Mouse (Mus musculus) ES-E14 (cell line): Measurements from ENCODE around the gene Lrrc8d. TPM values are rescaled to one million over a fixed set of nuclear protein-coding genes. Genes with fewer than 3 reads are reported as not detected.

Source experiments
- DNase-seq: peaks from one replicate; pipeline ENCODE4 v3.0.0-alpha.2; 2013; ENCODE audit warnings: low read depth, low spot score
- H3K27ac ChIP-seq: 2 replicates; pipeline ENCODE4 v1.5.1; 2012; ENCODE audit warnings: low read depth, mild to moderate bottlenecking, low read length, moderate library complexity, mixed read lengths; ENCODE audit not compliant: poor library complexity, insufficient read depth, severe bottlenecking
- H3K36me3 ChIP-seq: 2 replicates; pipeline ENCODE4 v1.6.1; 2012; ENCODE audit warnings: mild to moderate bottlenecking, low read length, moderate library complexity, mixed read lengths; ENCODE audit not compliant: control insufficient read depth, poor library complexity, insufficient read depth, severe bottlenecking
- H3K4me1 ChIP-seq, 2 experiments: fragments of 150-350 bp in 1 of 2; sonication (generic) in 1 of 2; 2 replicates each; pipeline ENCODE4 v1.6.1; 2012; ENCODE audit warnings: low read length in 2 of 2, mild to moderate bottlenecking in 1 of 2, mixed read lengths in 1 of 2; ENCODE audit not compliant: control insufficient read depth in 2 of 2, insufficient read depth in 2 of 2, poor library complexity in 1 of 2
- H3K4me3 ChIP-seq, 2 experiments: fragments of 150-350 bp in 1 of 2; sonication (generic) in 1 of 2; 2 replicates each; pipeline ENCODE4 v1.5.1; 2012; ENCODE audit warnings: low read length in 2 of 2, low read depth in 1 of 2, mild to moderate bottlenecking in 1 of 2, mixed read lengths in 1 of 2; ENCODE audit not compliant: insufficient read depth in 1 of 2, poor library complexity in 1 of 2, severe bottlenecking in 1 of 2
- H3K9ac ChIP-seq: 2 replicates; pipeline ENCODE4 v1.6.1; 2012; ENCODE audit warnings: low read depth, mild to moderate bottlenecking, low read length, mixed read lengths; ENCODE audit not compliant: poor library complexity, insufficient read depth, severe bottlenecking
- H3K9me3 ChIP-seq: fragments of 150-350 bp; sonication (generic); 2 replicates; pipeline ENCODE4 v1.6.1; 2012; ENCODE audit warnings: low read depth, mild to moderate bottlenecking, low read length; ENCODE audit not compliant: control insufficient read depth, insufficient read depth
- CHD2 ChIP-seq: IDR thresholded peaks from 2 replicates; pipeline ENCODE4 v1.6.1; 2014; ENCODE audit warnings: mild to moderate bottlenecking, low read depth, low read length, inconsistent platforms
- HCFC1 ChIP-seq: IDR thresholded peaks from 2 replicates; pipeline ENCODE4 v1.6.1; 2012; ENCODE audit warnings: low read length, inconsistent platforms, borderline replicate concordance; ENCODE audit not compliant: insufficient read depth
- MAFK ChIP-seq: IDR thresholded peaks from 2 replicates; pipeline ENCODE4 v1.6.1; 2014; ENCODE audit warnings: mild to moderate bottlenecking, low read depth, low read length, inconsistent platforms; ENCODE audit not compliant: insufficient read depth
- ZC3H11A ChIP-seq: IDR thresholded peaks from 2 replicates; pipeline ENCODE4 v1.6.1; 2012; ENCODE audit warnings: low read depth, mild to moderate bottlenecking, inconsistent platforms, low read length, borderline replicate concordance
- ZNF384 ChIP-seq: IDR thresholded peaks from 2 replicates; pipeline ENCODE4 v1.6.1; 2012; ENCODE audit warnings: low read depth, low read length, inconsistent platforms
- in situ Hi-C, 2 experiments: fragments of 600-800 bp; cut with MboI; formaldehyde crosslinking; loops; one replicate each; pipeline ENCODE4 v1.15.1; 2025; ENCODE audit warnings: low sequenced_read_pairs in 2 of 2, inconsistent platforms in 1 of 2; ENCODE audit not compliant: unreplicated experiment in 2 of 2
- total RNA-seq: library from RNA; depleted of rRNA; stranded (reverse); fragments of 300-350 nt; gene quantifications from 2 replicates; pipeline ENCODE4 v1.2.3, GENCODE M21; 2012; rRNA removed

Gene Lrrc8d
- total RNA-seq, 1 experiment, result 23.2 TPM

- Histone ChIP-seq H3K9me3 (no peaks in the 10 kb centered on the region), H3K4me1 (peaks cover 4% of the 10 kb centered on the region in 2 experiments; a peak in 3 of 4 replicates), H3K27ac (no peak overlapping the region), H3K36me3 (no peaks in the 10 kb centered on the region), H3K9ac (no peak overlapping the region), H3K4me3 (no peak overlapping the region)
- in situ Hi-C loops, result loop anchor here (5.0 to 25.0 kb wide), 2 partner anchors 187 kb away; partner anchors contain the start of gene Lrrc8d (in 1 of the 2)
- DNase-seq, result no peak
- TF ChIP-seq CHD2, result no peak
- TF ChIP-seq ZC3H11A, result no peak
- no peak for TF ChIP-seq HCFC1
- TF ChIP-seq MAFK, result no peak
- TF ChIP-seq ZNF384, result no peak
Measured at GRCm38 (mm10) chr5:105874476-105874875, 174.7 kb downstream of the Lrrc8d start.

DNA sequence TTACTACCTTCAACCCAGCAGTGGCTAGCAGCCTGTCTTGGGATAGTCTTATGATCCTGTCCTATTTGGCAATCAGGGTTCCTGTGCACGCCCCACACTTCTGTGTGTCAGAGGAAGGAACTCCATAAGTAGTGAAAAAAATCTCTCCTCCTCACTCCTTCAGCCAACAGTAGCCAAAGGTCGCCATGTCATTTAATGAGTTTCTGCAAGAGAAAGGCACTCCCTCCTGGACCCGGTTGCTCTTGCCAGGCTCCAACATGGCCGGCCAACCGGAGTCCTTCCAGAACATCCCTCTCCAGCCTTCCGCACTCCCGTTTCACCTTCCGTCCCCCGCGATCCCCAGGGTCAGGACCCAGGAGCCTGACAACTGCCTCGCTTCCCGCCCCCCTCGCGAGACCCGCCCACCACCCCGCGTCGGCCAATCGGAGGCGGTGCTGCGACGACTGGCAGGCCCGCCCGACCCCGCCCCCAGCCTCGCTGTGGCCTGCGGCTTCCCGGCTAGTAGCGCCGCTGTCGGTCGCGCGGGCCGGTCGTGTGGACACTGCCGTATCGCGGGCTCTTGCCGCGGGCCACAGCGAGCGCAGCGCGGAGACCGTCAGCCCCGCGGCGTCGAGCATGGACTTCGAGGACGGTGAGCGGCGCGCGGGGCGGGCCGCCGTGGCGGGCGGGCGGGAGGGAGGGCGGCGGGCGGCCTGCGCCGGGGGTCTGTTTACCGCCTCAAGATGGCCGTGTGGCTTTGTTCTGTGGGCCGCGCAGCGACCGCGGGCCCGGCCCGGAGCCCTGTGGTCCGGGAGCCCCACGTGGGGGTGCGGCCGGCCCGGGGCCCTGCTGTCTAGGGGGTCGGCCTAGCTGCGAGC lies 176.5 kb downstream of the Lrrc8d start, which contains the start of gene Zfp326:
TSS of gene Zfp326 (plus strand) at position 498 of the 857 bp plus-strand sequence.
- in situ Hi-C loops, result no loop called here
- H3K9ac ChIP-seq, result peak within 1 kb of the TSS; percentile 96
- DNase-seq, result peak; percentile 86
- TF ChIP-seq ZC3H11A, result no peak
- TF ChIP-seq ZNF384, result 0 out of 2 replicates have a peak, but pooled peaks have one; percentile 13
- TF ChIP-seq CHD2, result 0 out of 2 replicates have a peak, but pooled peaks have one; percentile 30
- TF ChIP-seq HCFC1, result peak; percentile 74
- H3K4me3 ChIP-seq, result peak within 1 kb of the TSS; percentile 89 to 97
- H3K4me1 ChIP-seq, result peaks cover 4 to 6% of the 10 kb centered on the region in 2 experiments
- no peaks in the 10 kb centered on the region for H3K36me3 ChIP-seq
- H3K27ac ChIP-seq, result 0 out of 2 replicates have a peak within 1 kb of the TSS, but pooled peaks have one; percentile 49
- H3K9me3 ChIP-seq, result no peaks in the 10 kb centered on the region

DNA sequence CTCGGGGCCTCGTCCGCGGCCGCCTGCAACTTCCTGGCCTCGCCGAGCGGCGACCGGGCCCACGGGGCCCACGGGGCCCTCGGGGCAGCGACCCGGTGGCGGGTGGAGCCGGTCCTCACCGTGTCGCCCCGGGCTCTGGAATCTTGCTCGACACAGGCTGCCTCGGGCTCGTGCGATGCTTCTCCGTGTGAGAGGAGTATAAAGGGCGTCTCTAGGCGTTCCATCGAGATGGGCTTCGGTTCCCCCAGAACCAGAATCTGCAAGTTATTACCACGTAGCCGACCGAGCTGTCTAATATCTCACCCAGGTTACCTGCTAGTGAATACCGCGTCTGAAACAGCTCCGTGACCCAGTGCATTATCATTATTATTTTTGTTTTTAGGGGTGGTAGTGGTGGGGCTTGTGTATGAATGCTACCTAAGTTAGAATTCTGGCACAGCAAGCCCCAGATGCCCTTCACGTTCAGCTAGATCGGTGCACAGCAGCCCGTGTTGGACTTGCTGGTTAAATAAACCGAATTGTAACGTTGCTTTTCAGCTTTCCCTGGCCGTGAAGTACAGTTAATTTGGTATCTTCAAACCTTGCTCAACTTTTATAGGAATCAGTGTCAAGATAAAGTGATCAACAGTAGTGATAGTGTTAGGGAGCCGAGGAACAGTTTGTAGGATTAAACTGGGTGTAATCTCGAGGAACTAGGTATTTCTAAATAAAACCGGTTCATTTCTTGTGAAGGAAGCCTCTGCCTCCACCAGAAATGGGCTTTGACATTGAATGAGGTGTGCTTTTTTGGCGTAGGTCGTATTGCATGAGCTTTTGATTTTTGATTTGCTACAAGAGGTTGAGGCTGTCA lies 177.4 kb downstream of the Lrrc8d start:
- Histone ChIP-seq H3K9me3 (no peaks in the 10 kb centered on the region), H3K36me3 (0 out of 2 replicates have a peak, but pooled peaks cover under 1% of the 10 kb centered on the region), H3K27ac (no peak overlapping the region), H3K4me3 (peak overlapping the region; percentile 89 to 97), H3K4me1 (peaks cover 4 to 8% of the 10 kb centered on the region in 2 experiments), H3K9ac (peak overlapping the region; percentile 96)
- DNase-seq, result no peak
- in situ Hi-C loops, result no loop called here
- TF ChIP-seq ZNF384 (no peak), CHD2 (no peak), MAFK (no peak), ZC3H11A (no peak), HCFC1 (no peak)

Other genes with a start within 250 kb of the Lrrc8d start
- 8.4 and 9.4 TPM in 2 replicates for gene Lrrc8c, start 180.6 kb upstream of the Lrrc8d start, total RNA-seq
- 14.5 and 14.9 TPM in 2 replicates for gene Zfp326, start 176.6 kb downstream of the Lrrc8d start, total RNA-seq